Mouse (Mus musculus): ENCODE measurements around the gene Themis3. TPM values are rescaled to one million over a fixed set of nuclear protein-coding genes. Genes with fewer than 3 reads are reported as not detected.
"Not testable (repeated sequence)": the region's sequence is repeated elsewhere in the genome, so short reads cannot be mapped to it uniquely, and the experiment has no call there.

Gene Themis3
- total RNA-seq, 2 experiments from 2014 or later, result not detected

DNA sequence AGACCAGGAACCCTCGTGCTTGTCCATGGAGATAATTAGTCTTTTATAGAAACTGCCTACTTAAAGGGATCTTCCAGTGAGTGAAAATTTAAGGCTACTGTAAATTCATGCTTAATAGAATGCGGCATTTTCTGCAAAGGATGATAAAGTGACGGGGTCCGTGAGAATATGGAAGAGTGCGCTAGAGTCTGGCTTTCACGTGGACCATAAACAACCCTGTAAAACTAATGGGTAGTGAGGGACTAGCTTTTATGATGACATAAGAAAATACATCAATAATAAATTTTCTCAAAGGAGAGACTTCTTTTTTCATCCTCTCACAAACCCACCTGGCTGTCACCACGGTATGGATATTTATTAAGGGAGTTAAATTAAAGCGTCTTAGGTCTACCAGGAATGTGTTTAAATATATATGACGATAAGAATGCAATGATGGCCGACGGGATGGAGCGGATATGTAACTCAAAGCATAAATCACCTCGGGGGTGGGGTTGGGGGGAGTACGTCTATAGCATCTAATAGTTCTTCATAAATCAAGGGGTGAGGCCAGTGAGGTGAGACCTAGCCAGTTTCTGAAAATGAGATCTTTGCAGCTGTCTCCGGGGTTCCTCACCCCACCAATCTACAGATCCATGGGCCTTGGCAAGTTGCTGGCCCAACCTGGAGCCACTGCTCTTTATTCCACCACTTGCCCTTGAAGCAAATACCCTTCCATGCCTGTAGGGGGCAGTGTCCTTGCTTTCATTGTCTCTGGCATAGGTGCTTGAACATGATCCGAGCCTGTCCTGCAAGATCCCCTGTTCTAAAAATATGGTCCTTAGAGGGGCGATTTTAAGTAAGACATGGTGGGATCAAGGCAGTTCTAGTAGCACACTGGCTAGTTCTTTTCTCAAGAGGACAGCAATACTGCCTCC is 35.8 kb downstream of the Themis3 start:
- 0 out of 2 replicates have a peak, but pooled peaks have one; percentile 31 for ATAC-seq (replicated peaks; ENCODE audit: poor library complexity)

DNA sequence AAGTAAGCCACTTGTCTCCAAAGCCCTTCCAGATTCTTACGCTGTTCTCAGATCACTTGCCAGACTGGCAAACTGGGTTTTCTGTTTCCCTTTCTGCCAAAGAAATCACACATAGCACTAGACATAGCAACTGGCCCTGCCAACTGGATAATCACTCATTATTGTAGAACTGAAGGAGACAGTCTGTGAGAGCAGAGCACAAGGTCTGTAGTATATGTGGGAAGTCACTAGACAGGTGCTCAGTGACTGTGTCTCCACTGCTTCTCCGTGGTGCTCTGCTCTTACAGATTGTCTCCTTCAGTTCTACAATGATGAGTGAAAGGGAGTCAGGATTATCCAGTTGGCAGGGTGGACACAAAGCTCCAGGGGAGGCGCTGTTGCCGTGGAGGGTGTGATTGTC is 41.7 kb downstream of the Themis3 start:
- ATAC-seq (replicated peaks; ENCODE audit: poor library complexity), result no peak

DNA sequence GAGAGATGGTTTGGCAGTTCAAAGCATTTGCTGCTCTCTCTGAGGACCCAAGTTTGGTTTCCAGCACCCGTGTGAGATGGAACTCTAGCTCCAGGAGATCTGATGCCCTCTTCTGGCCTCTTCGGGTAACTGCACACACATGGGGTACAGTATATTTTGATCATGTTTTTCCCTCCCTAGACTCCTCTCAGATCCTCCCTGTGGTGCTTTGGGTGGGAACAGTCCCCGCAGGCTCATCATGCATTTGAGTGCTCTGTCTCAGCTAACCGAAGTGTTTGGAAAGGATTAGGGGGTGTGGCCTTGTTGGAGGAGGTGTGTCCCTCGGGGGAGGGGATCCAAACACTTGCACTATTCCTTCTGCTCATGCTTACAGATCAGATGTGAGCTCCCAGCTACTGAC is 43.9 kb downstream of the Themis3 start:
- no peak for ATAC-seq (replicated peaks; ENCODE audit: poor library complexity)

DNA sequence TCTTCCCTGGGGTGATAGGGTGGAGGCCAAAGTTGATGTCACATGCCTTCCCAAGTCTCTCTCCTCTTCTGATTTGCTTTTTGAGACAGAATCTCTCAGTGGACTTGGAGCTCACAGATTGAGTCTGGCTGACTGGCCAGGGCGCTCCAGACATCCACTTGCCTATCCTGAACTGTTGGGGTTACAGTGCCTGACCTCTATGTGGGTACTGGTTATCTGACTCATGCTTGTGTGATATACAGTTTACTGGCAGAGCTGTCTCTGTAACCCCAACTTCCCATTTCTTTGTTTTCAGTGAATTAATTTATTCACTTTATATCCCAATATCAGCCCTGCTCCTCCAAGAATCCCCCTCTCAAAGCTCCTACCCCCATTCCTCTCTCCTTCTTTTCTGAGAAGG is 62.1 kb downstream of the Themis3 start:
- ATAC-seq (replicated peaks; ENCODE audit: poor library complexity), result peak; percentile 55; the same call in 1 of the 2 replicates

DNA sequence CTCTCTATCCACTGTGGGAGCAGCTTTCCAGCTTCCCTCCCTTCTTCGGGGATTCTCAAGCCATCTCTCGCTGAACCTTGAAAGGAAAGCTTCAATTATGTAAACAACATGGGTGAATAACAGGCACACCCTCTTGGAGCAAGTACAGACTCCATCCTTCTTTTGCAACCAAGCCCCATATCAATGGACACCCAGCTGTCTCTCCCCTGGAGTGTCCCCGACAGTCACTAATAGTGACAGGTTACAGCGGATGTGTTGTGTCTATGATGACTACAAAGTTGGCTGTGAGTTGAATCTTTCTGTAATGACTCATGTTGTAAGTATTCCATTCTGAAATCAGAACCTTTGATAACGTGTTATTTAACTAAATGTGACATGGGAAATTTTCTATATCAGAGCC is 71.0 kb downstream of the Themis3 start:
- ATAC-seq (replicated peaks; ENCODE audit: poor library complexity), result no peak

DNA sequence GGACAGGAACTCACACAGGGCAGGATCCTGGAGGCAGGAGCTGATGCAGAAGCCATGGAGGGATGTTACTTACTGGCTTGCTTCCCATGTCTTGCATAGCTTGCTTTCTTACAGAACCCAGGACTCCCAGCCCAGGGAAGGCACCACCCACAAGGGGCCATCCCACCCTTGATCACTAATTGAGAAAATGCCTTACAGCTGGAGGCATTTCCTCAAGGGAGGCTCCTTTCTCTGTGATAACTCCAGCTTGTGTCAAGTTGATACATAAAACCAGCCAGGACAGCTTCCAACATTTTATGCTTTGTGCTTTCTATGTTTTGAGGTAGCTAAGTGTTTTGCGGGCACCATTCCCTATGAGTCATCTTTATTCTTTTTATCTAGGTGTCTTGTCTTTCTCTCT is 71.8 kb downstream of the Themis3 start:
- ATAC-seq (replicated peaks; ENCODE audit: poor library complexity), result not testable (repeated sequence)

DNA sequence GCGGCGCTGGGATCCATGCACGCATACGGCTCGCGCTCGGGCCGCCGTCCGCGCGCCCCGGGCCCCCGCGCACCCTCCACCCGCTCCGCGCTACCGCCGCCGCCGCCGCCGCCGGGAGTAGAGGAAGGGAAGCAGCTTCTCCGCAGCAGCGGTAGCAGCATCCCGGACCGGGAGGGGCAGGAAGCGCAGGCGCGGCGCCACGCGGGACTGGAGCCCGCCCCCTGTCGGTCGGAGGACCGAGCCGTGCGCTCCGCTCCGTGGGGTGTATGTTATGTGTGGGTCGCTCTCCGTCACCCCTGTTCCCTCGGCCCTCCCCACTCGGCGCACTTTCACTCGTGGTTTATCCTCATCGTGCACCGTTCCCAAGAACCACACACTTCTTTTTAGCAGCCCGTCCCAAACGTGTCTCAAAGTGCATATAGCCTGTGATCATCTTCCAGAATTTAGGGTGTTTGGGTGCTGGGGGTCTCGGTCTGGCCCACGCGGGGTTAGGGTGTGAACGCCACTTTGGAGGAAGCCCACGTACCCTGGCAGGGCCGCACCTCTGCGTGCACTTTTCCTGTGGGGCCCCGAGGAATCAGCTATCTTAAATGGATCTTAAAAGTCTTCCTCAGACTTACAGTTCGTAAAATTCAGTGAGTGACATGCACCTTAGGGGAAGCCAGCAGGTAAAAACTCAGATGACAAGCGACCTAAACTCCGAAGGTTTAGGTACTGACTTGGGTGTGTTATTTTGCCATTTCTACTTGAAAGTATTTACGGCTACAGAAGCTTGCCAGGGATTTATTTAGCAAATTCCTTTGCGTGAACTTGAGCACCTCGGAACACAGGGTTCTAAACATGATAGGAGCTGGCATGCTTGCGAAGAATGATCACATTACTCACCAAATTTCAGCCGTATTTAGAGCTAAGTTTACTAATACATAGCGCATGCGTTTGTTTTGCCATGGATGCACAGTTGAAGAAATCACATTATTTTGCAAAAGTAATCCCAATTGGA is 74.6 kb downstream of the Themis3 start, which contains the start of gene Rab12:
TSS of gene Rab12 (minus strand) at position 176 of the 1,000 bp plus-strand sequence.
- ATAC-seq (replicated peaks; ENCODE audit: poor library complexity), result peak; percentile 99

DNA sequence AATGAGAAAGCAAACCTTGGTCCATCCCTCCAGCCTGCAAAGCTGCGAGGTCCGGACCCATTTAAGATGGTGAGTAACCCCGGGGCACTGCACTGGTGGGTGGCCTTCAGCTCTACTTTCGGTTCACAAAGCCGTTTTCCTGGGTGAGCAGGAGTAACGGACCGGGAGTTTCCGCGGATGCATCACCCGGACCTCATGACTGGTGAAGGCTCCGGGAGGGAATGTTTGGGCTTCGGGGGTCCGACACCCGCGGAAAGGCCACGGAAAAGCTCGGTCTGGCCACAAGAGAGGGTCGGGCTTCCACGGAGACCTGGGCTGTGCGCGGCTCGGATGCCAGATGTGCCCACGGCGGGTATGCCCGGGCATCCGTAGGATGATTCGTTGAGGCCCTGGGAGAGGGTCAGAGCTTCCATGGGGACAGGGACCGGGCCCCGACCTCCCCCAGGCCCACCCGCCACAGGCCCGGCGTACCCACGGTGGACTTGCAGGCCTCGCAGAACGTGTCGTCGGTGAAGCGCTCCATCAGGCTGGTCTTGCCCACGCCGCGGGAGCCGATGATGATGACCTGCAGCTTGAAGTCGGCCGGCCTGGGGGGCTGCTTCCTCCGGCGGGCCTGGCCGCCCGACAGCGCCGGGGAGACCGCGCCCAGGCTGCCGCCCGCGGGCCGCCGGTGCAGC is 75.4 kb downstream of the Themis3 start:
- peak; percentile 27 for ATAC-seq (replicated peaks; ENCODE audit: poor library complexity)

DNA sequence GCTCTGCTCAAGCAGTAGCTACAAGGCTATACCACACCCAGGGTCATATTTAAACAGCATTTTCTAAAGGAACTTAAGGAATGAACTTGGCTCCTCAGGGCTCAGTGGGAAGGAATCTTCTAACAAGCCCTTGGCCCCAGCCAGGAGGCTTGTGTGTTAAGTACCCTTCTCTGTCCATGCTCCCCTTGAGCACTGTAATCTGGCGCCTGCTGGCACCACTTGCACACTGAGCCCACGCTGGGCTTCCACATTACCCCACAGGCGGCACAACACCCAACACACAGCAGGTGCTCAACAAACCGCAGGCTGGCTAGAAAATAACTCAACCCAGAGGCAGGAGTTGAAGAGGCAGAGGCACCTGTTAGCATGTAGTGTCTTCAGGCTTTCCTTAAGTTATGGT is 77.5 kb downstream of the Themis3 start:
- no peak for ATAC-seq (replicated peaks; ENCODE audit: poor library complexity)

DNA sequence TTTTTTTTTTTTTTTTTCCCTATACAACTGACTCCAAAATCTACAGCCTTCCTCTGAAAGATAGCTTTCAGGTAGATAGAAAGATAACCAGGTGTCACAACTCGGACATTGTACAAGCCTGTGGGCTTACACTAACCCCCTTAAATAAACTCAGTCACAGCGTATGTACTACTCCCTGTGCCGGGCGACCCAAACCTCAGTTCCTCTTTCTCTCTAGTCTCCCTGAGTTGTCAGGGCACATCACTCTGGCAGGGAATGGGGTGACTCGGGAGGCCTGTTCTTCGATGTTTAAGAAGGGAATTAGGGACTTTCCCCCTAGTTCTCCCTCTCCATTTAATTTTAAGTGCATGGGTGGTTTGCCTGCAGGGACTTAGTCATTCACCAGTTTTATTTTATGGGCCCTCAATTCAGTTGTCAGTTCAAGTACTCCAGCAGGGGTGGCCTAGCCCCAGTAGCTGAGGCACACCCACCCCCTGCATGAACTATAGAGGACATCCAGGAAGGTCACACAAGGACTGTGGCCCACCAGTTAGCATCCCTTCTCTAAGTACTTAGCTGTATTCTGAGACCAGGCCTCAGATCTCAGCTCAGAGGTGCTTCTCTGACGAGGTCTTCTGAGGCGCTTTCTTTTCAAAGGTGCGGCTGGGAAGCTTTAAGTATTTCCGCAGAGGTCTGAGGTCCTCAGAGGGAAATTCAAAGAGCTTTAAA is 80.0 kb downstream of the Themis3 start:
- peak; percentile 59 for ATAC-seq (replicated peaks; ENCODE audit: poor library complexity)

DNA sequence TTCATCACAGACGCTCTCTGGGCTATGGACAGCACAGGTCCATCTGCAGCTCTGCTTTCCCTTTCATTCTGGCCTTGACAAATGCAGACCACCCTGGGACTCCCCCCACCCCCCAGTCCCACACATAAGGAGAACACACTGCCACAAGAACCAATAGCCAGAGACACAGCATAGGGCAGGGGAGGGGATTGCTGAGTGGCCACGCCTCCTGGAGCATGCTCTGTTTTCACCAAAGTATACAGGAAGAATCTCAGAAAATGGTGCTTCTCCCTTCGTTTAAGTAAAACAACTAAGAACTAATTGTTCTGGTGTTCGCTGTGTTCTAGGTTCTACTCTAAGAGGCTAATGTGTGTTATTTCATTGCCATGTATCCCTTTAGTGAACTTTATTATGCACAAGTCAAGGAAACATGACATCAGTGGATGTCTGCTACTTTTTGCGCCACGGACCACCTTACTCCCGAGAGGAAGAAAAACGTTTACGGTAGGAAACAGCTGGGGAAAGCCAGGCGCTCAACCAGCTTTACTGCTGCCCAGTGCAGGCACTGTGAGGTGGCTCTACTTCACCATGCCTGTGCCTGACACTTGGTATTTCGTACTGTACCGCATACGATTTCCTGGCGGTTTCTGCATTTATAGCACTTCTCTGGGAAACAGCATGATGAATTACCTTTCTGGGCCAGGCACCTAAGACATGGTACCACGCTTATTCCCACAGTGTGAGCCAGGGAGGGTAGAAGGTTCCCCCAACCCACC is 82.0 kb downstream of the Themis3 start:
- peak; percentile 66 for ATAC-seq (replicated peaks; ENCODE audit: poor library complexity)

DNA sequence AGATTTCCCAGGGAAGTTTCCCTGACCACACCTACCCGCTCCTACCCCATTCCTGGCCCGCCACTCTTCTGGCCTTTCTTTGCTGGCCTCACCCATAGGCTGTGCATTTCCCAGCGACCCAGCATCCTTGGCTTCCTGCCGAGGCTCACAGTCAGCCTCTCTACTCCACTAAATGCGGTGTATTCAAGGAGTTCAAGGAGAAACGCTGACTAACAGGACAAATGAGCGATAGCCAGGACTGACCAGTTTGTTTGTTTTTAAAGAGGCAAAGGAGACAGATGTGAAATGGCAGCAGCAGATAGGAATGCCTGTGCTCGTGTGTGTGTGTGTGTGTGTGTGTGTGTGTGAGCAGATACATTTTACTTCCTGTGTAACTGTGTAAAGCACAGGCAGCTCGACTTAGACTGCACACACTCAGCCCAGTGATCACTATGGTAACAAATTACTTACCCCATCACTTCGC is 84.2 kb downstream of the Themis3 start:
- 0 out of 2 replicates have a peak, but pooled peaks have one; percentile 9 for ATAC-seq (replicated peaks; ENCODE audit: poor library complexity)

DNA sequence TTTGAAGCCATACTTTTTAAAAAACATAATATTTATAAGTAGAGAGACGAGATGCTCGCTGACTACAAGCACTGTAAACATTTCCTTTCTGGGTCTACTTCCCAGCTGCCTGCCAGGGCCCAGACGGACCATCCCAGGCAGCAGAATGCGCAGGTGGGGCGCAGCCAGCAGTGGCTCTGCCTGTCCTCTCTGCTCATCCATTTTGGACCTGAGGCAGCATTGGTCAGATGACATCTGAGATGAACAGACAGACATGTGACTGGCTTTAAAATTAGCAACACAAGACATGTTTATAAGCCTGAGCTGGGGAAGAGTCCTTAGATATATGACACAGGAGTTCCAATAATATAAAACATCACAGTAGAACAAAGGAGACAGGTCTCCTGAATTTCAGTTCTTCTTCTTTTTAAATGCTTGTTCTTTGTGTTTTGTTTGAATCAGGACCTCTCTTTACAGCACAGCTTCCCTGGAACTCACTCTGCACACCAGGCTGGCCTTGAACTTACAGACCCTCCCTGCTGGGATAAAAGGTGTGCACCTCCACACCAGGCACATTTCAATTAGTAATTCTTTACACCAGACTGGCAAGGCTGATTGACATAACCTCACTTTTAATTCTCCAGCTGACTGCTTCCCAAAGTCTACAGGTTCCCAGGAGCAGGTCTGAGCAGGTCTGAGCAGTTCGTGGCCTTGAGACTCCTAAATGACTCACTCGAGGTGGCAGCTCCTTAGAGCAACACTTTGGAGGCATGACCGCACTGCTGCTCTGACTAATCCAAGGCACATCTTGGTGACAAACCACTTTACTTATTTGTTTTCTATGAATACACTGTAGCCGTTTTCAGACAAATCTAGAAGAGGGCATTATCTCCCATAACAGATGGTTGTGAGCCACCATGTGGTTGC is 87.1 kb downstream of the Themis3 start:
- ATAC-seq (replicated peaks; ENCODE audit: poor library complexity), result no peak

DNA sequence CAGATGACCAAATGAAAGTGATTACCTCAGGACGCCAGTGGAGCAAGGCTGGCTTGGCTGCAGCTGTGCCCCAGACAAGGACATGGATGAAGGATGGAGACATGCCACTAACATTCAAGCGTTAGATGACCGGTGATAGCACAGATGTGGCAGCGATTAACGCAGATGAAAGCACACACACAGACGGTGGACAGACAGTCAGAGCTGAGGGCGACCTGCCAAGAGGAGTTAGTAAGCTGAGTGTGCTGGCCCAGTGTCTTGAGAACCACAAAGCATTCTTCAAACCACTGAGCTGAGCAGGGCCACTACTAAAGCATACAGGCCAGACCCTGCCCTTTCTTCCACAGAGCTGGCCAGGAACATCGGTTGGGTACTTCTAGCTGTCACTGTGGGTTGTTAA is 89.5 kb downstream of the Themis3 start:
- ATAC-seq (replicated peaks; ENCODE audit: poor library complexity), result no peak

Data from megakaryocyte progenitor cell, adult 5-6 weeks (primary cell).